Mouse (Mus musculus) cerebellum, postnatal 14 days (tissue): Measurements from ENCODE around the gene Themis.

ENCODE experiments used
- DNase-seq, 2 experiments: peaks; one replicate each; pipeline ENCODE4 v3.0.0; 2021; ENCODE audit warnings: mixed read lengths in 2 of 2

The Themis gene

GRCm38 (mm10) chr10:28811928-28812570 lies 143.9 kb downstream of the Themis start:
- no peak for DNase-seq

DNA sequence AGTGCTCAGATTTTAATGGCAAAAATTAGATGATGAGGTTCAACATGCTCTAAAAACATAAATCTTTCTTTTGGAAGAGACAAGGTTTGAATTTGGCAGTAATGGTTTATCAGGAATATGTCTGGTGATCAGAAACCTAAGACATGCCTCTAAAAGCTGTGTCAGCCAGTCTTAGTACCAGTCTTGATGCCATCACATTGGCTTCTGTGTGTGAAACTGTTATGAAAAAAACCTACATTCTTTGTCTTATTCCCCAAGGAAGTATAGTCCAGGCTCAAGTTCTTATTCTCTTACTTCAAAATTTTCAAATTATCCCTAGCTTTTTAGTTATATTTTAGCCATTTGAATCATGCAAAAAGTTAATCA lies 144.4 kb downstream of the Themis start:
- DNase-seq, result no peak

DNA sequence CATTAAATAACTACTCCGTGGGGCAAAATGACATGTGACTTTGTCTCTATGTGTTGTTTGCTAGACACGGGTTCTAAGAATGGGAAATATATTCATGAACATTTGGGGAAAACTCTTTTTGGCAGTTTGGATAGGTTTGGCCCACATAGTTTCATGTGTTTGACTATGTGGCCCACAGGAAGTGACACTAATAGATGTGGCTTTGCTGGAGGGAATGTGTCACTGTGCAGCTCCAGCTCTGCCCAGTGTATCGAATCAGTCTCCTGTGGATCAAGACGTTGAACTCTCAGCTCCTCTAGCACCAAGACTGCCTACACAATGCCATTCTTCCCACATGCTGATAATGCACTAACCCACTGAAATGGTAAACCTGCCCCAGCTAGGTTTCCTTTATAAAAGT lies 148.0 kb downstream of the Themis start:
- no peak for DNase-seq

DNA sequence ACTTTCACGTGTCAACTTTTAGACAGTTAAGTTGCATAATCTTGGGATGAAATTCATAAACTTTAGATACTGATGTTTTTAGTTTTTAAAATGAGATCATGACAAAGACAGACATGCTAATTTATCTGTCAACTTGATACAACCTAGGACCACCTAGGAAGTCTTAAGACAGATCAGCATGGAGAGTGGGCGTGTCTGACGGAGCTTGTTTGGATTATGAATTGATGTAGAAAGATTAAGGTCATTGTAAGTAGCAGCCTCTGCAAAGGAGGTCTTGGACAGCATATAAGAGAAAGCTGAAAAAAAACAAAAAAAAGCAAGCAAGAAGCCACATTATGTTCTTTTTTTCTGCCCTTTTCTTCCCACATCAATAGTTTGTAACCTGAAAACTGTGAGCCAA lies 154.2 kb downstream of the Themis start:
- no peak for DNase-seq

DNA sequence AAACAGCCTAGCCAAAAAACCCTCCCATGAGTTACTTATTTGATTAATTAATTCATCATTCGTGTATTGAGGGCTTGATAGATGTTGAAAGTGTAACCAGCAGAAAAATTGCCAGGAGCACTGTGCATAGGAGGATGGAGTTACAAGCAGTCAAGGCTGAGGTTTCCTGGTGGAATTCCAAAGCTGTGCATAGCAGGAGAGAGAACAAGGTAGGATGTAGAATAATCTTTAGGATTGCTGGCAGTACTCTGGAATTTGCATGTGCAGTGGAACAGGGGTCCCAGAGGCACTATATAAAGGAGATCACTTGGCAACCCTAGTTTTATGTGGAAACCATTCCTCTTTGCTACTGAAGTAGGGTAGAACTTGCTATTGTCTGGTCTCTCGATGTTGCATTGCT lies 174.4 kb downstream of the Themis start:
- no peak for DNase-seq

DNA sequence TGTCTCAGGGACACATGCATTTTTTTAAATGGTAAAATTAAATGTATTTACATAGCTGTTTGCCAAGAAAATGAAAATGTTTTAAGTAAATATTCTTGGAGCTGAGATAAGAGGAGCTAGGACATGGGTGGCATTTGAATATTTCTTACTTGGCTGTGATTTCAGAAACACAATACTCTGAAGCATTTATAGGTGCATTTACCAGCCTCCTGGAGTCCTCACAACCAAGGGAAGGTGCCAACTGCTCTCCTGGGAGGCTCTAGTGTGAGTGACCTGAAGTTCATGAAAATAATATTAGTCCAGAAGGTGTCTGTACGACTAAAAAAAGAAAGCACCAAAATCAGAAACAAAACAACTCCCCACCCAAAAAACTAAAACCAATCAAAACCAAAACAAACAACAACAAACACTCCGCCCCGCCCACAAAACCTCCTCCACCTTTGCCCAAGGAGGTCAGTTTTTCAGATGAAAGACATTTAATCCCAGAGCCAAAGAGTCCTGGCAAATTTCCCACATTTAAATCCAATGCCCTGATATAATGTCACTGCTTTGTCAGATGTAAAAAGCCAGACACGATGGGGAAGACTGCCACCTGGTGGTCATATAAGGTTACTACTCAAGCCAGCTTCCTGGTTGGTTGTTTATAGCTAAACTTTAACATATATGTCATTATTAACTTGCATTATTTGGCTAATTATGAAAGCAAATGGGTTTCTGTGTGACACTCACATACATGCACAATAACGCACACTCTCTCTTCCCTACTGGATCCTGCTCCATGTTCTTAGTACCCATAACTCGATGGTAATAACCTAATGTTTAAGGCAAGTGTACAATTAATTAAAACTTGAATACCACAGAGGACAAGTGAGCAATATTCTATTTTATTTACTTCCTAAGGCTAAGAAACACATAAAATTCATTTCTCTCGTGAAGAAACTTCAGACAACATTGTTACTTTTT lies 175.9 kb downstream of the Themis start:
- peak; percentile 73 to 76 for DNase-seq

GRCm38 (mm10) chr10:28856154-28856553 lies 188.0 kb downstream of the Themis start:
- DNase-seq, result no peak

DNA sequence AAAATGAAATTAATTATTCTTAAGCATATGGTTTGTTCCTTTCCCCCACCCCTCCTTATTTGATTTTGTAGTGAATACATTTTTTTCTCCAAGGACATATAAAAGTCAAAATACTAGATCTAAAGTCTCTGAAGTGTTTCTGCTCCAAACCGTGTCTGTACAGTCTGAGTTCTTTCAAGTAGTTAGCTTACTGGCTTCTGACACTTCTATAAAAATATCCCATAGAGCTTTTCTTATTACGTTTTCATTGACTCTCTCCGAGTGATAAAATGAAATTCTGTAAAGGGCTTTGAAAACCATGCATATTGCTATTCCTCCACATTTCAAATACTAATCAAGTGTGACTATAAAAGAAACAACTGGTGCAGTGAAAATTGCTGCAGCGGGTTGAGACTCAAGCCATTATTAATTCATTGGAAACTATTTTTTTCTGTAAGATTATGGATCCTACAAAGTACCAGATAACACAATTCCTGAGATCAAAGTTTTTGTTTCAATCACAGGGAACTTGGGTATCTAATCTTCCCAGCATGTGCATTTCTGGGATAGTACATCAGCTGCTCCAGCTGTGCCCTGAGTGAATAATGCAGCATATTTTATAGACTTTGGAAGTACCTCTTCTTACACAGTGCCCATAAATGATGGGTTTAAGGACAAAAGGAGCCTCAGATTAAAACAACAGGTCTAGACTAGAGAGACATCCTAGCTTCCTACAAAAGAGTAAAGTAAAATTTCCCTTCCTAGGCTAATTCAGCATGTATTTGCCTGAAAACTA lies 202.6 kb downstream of the Themis start:
- DNase-seq, result no peak

GRCm38 (mm10) chr10:28874605-28875004 lies 206.4 kb downstream of the Themis start:
- no peak for DNase-seq

GRCm38 (mm10) chr10:28887643-28888042 lies 219.5 kb downstream of the Themis start:
- DNase-seq, result no peak

GRCm38 (mm10) chr10:28890886-28891285 lies 222.7 kb downstream of the Themis start:
- DNase-seq, result no peak

DNA sequence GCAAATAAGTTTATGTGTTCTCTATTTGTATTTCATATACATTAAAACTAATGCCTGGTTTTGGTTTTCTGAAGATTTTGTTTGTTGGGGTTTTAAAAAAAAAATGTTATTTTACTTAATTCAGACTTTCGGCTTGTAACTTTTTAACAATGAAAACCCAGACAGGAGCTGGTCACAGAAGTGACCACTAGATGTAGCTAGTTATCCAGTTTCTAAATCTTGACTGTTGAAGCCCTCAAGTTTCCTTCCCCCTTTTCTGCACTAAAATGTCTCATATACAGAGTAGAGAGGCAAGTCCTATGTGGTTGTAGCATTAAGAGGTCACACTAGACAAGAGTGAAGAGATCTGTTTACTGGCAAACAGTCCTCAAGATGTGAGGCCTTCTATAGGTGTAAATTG lies 230.2 kb downstream of the Themis start:
- no peak for DNase-seq
